Mouse (Mus musculus) neural tube, embryonic 15.5 days (tissue): ENCODE data around the gene Rmnd5b. TPM values are rescaled to one million over a fixed set of nuclear protein-coding genes. Genes with fewer than 3 reads are reported as not detected.

Source experiments
- ATAC-seq: fragments of 200-750 bp; cut with Nextera tagmentation; 2 replicates; pipeline ENCODE4 v1.8.0; 2017; ENCODE audit warnings: mild to moderate bottlenecking, moderate TSS enrichment, moderate library complexity; ENCODE audit not compliant: low FRiP score
- H3K27ac ChIP-seq: fragments of 300-500 bp; sonication (generic); replicated peaks from 2 replicates; pipeline ENCODE4 v1.5.1; 2015; ENCODE audit warnings: mild to moderate bottlenecking, inconsistent platforms
- H3K27me3 ChIP-seq: fragments of 300-500 bp; sonication (generic); replicated peaks from 2 replicates; pipeline ENCODE4 v1.6.1; 2015; ENCODE audit warnings: inconsistent platforms
- H3K36me3 ChIP-seq: fragments of 300-500 bp; sonication (generic); 2 replicates; pipeline ENCODE4 v1.6.1; 2015; ENCODE audit warnings: inconsistent platforms
- H3K4me1 ChIP-seq: fragments of 300-500 bp; sonication (generic); 2 replicates; pipeline ENCODE4 v1.6.1; 2015; ENCODE audit warnings: inconsistent platforms
- H3K4me2 ChIP-seq: fragments of 300-500 bp; sonication (generic); 2 replicates; pipeline ENCODE4 v1.6.1; 2015; ENCODE audit warnings: inconsistent platforms, mild to moderate bottlenecking, moderate library complexity
- H3K4me3 ChIP-seq: fragments of 300-500 bp; sonication (generic); replicated peaks from 2 replicates; pipeline ENCODE4 v1.5.1; 2015; ENCODE audit warnings: mild to moderate bottlenecking, inconsistent platforms
- H3K9ac ChIP-seq: fragments of 300-500 bp; sonication (generic); replicated peaks from 2 replicates; pipeline ENCODE4 v1.6.1; 2015; ENCODE audit warnings: mild to moderate bottlenecking, inconsistent platforms
- H3K9me3 ChIP-seq: fragments of 300-500 bp; sonication (generic); replicated peaks from 2 replicates; pipeline ENCODE4 v1.6.1; 2016; ENCODE audit warnings: inconsistent platforms
- whole genome bisulfite sequencing: fragments of 180-500 bp; shearing (Covaris S2); methylation state at CpG from one replicate; pipeline ENCODE4 v1.1.7; 2015; ENCODE audit warnings: mixed read lengths; 5-methylcytosine and 5-hydroxymethylcytosine counted together
- polyA plus RNA-seq: library from polyadenylated mRNA; unstranded; fragments of >200 nt; fragmentation: Nextera tagmentation; extraction: Ambion mirVana; gene quantifications from 2 replicates; pipeline ENCODE4 v1.2.1, GENCODE M21; 2015

The Rmnd5b gene
- polyA plus RNA-seq, 1 experiment from 2014 or later: 79.8 TPM

DNA sequence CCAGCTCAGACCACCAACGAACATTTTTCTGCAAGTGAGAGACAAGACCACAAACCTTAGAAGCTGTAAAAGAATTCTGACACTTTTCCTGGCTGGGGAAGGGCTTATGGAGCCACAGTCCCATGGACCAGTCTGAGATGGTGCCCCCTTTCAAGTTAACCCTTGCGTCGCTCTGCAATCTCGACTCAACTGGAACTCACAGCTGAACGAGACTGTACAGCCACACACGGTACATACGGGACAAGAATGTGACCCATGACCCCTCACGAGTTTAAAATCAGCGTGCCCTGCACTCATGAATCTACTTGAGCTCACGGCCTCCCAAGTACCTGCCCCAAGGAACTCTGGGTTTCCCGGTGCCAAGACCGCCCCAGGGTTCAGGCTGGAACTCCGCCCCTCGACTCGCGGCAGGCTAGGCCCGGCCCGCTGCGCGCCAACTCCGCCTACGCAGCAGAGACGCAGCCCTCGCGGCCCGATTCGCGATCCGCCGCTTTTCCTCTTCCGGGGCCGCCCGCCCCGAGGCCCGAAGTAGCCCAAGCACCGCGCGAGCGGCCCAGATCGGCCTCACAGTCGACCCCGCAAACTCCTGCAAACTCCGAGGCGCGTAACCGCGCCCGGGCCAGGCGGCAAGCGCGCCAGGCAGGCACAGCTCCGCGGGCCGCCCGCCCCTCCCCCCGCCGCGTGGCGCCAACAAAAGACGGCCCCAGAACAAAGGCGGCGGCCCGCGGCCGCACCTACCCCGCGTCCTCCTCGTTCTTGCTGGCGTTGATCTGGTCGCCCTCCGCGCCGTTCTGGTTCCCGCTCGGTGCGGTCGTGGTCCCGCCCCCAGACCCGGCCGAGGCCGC, 29.9 kb downstream of the Rmnd5b start:
- under 1% methylated on average over 78 of the region's 81 CpGs for WGBS
- Histone ChIP-seq H3K27me3 (no peaks in the 10 kb centered on the region), H3K4me2 (peak overlapping the region; percentile 91), H3K4me3 (peak overlapping the region; percentile 94), H3K4me1 (peaks cover 49% of the 10 kb centered on the region), H3K9me3 (no peaks in the 10 kb centered on the region), H3K36me3 (peaks cover 40% of the 10 kb centered on the region), H3K27ac (peak overlapping the region; percentile 95), H3K9ac (peak overlapping the region; percentile 98)
- ATAC-seq: peak; percentile 61

GRCm38 (mm10) chr11:51602253-51602652, 33.4 kb downstream of the Rmnd5b start:
- H3K9ac ChIP-seq: no peak overlapping the region
- H3K27ac ChIP-seq: no peak overlapping the region
- no peak for ATAC-seq
- peaks cover 45% of the 10 kb centered on the region for H3K4me1 ChIP-seq
- H3K36me3 ChIP-seq: peaks cover 76% of the 10 kb centered on the region
- 96% methylated on average over 3 of the region's 3 CpGs for WGBS
- no peak overlapping the region for H3K4me3 ChIP-seq
- H3K4me2 ChIP-seq: no peak overlapping the region
- no peaks in the 10 kb centered on the region for H3K9me3 ChIP-seq
- H3K27me3 ChIP-seq: no peaks in the 10 kb centered on the region

- Histone ChIP-seq H3K36me3 (peaks cover 96% of the 10 kb centered on the region), H3K4me1 (peaks cover 14% of the 10 kb centered on the region)
- 83% methylated on average over 2 of the region's 2 CpGs for WGBS
Observed at GRCm38 (mm10) chr11:51597553-51597952, 38.1 kb downstream of the Rmnd5b start.

DNA sequence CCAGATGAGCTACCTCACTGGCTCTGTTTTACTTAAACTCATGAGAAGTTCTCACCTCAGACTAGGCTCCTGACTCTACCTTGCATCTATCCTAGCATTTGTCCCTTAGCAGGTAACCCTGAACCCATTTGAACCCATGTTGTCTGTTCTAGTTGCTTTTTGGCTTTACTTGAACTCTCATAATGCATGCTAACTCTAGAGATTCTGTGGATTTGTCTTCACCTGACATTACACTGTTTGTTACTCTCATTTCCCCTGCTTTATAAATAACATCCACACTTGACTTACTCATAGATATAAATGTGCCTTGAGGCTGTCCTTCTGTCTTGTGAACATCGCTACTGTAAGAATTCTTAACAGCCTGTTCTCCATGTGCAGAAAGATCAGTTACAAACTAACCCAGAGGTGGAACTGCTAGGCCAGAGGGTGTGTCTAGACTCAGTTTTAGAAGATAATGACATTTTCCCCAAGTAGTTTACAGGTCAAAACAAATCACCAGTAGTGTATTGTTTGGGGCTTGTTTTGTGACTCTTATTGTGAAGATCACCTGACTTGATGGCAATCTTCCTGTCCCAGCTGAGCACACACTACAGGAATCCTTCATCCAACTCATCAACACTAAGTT, 40.1 kb downstream of the Rmnd5b start:
- Histone ChIP-seq H3K27me3 (no peaks in the 10 kb centered on the region), H3K4me1 (no peaks in the 10 kb centered on the region), H3K9me3 (no peaks in the 10 kb centered on the region), H3K4me3 (no peak overlapping the region), H3K36me3 (peaks cover 94% of the 10 kb centered on the region), H3K9ac (no peak overlapping the region), H3K27ac (no peak overlapping the region), H3K4me2 (no peak overlapping the region)
- 85% methylated on average over 1 of the region's 1 CpGs for WGBS
- no peak for ATAC-seq

More at GRCm38 (mm10) chr11:51597553-51597952, 38.1 kb downstream of the Rmnd5b start:
- Histone ChIP-seq H3K27ac (no peak overlapping the region), H3K4me3 (no peak overlapping the region), H3K27me3 (no peaks in the 10 kb centered on the region), H3K9me3 (no peaks in the 10 kb centered on the region), H3K9ac (no peak overlapping the region), H3K4me2 (no peak overlapping the region)
- no peak for ATAC-seq

GRCm38 (mm10) chr11:51594715-51595350, 40.9 kb downstream of the Rmnd5b start:
- H3K27ac ChIP-seq: no peak overlapping the region
- no peak overlapping the region for H3K9ac ChIP-seq
- no peak overlapping the region for H3K4me3 ChIP-seq
- H3K4me1 ChIP-seq: no peaks in the 10 kb centered on the region
- ATAC-seq: no peak
- no peaks in the 10 kb centered on the region for H3K27me3 ChIP-seq
- no peak overlapping the region for H3K4me2 ChIP-seq
- 88% methylated on average over 3 of the region's 3 CpGs for WGBS
- H3K9me3 ChIP-seq: no peaks in the 10 kb centered on the region
- peaks cover 92% of the 10 kb centered on the region for H3K36me3 ChIP-seq

GRCm38 (mm10) chr11:51593849-51594248, 41.8 kb downstream of the Rmnd5b start:
- no peak overlapping the region for H3K9ac ChIP-seq
- no peak for ATAC-seq
- WGBS: 93% methylated on average over 6 of the region's 6 CpGs
- H3K4me3 ChIP-seq: no peak overlapping the region
- no peaks in the 10 kb centered on the region for H3K4me1 ChIP-seq
- H3K27ac ChIP-seq: no peak overlapping the region
- H3K27me3 ChIP-seq: no peaks in the 10 kb centered on the region
- H3K9me3 ChIP-seq: no peaks in the 10 kb centered on the region
- H3K4me2 ChIP-seq: no peak overlapping the region
- H3K36me3 ChIP-seq: peaks cover 90% of the 10 kb centered on the region

GRCm38 (mm10) chr11:51593368-51593767, 42.3 kb downstream of the Rmnd5b start:
- ATAC-seq: no peak
- no peaks in the 10 kb centered on the region for H3K27me3 ChIP-seq
- no peak overlapping the region for H3K4me3 ChIP-seq
- H3K27ac ChIP-seq: no peak overlapping the region
- H3K9me3 ChIP-seq: no peaks in the 10 kb centered on the region
- H3K9ac ChIP-seq: no peak overlapping the region
- 93% methylated on average over 4 of the region's 4 CpGs for WGBS
- no peaks in the 10 kb centered on the region for H3K4me1 ChIP-seq
- peaks cover 90% of the 10 kb centered on the region for H3K36me3 ChIP-seq
- H3K4me2 ChIP-seq: no peak overlapping the region

DNA sequence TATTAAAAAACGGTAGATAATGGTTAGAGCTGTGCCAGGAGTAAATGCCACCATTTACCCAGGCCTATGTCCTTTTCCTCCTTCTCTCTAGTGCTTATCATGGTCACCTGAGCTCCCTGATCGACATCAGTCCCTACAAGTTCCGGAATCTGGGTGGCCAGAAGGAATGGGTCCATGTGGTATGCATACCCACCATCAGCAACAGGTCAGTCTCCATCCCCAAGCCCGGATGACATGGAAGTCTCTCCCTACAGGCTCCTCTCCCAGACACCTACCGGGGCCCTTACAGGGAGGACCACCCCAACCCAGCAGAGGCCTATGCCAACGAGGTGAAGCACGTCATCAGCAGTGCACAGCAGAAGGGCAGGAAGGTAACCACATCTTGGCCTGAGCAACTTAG, 43.8 kb downstream of the Rmnd5b start:
- Histone ChIP-seq H3K4me2 (no peak overlapping the region), H3K9ac (no peak overlapping the region), H3K4me3 (no peak overlapping the region), H3K4me1 (no peaks in the 10 kb centered on the region), H3K9me3 (no peaks in the 10 kb centered on the region), H3K36me3 (peaks cover 90% of the 10 kb centered on the region), H3K27ac (no peak overlapping the region), H3K27me3 (no peaks in the 10 kb centered on the region)
- 95% methylated on average over 7 of the region's 7 CpGs for WGBS
- no peak for ATAC-seq

DNA sequence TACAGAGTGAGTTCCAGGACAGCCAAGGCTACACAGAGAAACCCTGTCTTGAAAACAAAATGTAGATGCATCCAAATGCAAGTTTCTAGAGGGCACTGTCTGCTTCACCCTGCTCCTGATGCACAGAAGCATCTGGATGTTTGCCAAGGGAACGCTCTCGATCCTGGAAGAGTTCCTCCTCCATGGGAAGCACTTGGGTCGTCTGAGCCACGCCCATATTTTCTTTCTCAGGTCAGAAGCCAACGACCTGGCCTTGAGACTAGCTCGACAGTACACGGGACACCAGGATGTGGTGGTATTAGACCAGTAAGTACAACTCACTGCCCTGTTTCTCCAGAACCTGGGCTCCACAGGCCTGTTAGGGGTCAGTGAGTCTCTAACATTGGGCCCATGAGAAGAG, 44.5 kb downstream of the Rmnd5b start:
- ATAC-seq: no peak
- no peak overlapping the region for H3K9ac ChIP-seq
- no peak overlapping the region for H3K4me2 ChIP-seq
- no peaks in the 10 kb centered on the region for H3K9me3 ChIP-seq
- no peak overlapping the region for H3K4me3 ChIP-seq
- WGBS: 82% methylated on average over 7 of the region's 7 CpGs
- peaks cover 85% of the 10 kb centered on the region for H3K36me3 ChIP-seq
- H3K4me1 ChIP-seq: peaks cover under 1% of the 10 kb centered on the region; the same call in 1 of the 2 replicates
- H3K27me3 ChIP-seq: no peaks in the 10 kb centered on the region
- H3K27ac ChIP-seq: no peak overlapping the region

DNA sequence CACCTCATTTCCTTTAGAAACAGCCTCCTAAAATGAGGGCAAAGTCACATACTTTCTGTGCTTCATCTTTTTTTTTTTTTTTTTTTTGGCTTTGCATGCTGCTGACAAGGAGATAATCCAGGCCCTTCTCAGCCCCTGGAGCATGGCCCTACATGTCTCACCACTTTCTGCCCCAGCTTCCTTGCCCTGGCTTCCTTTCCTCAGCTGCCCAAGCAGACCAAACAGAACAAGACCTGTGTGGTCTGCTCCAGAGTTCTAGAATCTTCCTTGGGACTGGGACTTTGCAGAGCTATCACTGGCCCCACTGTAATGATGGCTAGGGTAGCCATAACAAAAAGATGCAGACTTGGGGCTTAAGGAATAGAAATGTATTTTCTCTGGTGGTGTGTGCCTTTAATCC, 45.7 kb downstream of the Rmnd5b start:
- no peak for ATAC-seq
- Histone ChIP-seq H3K4me1 (peaks cover 12% of the 10 kb centered on the region), H3K4me3 (no peak overlapping the region), H3K27me3 (no peaks in the 10 kb centered on the region), H3K9me3 (no peaks in the 10 kb centered on the region), H3K36me3 (peaks cover 73% of the 10 kb centered on the region), H3K4me2 (no peak overlapping the region), H3K9ac (no peak overlapping the region), H3K27ac (no peak overlapping the region)

- H3K4me2 ChIP-seq: no peak overlapping the region
- H3K27ac ChIP-seq: no peak overlapping the region
- H3K4me1 ChIP-seq: peaks cover 19% of the 10 kb centered on the region
- peaks cover 66% of the 10 kb centered on the region for H3K36me3 ChIP-seq
- no peak overlapping the region for H3K9ac ChIP-seq
- WGBS: 95% methylated on average over 3 of the region's 3 CpGs
- H3K9me3 ChIP-seq: no peaks in the 10 kb centered on the region
- ATAC-seq: no peak
- H3K27me3 ChIP-seq: no peaks in the 10 kb centered on the region
- H3K4me3 ChIP-seq: no peak overlapping the region
Observed at GRCm38 (mm10) chr11:51588833-51589232, 46.9 kb downstream of the Rmnd5b start.

DNA sequence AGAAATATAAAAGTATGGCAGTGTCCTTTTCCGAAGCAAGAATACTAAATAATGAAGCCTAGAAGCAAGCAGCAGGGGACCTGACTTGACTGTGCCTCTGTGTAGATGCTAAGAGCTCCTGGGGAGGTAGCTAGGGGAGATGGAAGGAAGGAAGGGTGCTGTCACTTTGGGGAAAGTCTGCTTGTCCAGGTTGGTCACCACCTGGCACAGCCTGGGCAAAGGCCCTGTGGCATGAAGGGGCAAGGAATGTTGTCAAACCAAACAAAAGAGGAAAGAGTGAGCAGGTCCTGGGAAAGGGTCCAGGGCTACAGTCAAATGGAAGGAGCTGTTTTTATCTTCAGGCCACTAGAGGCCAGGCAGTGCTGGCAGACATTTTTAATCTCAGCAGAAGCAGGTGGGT, 48.6 kb downstream of the Rmnd5b start:
- Histone ChIP-seq H3K27ac (no peak overlapping the region), H3K4me3 (no peak overlapping the region), H3K9ac (no peak overlapping the region), H3K4me1 (peaks cover 20% of the 10 kb centered on the region), H3K4me2 (no peak overlapping the region), H3K27me3 (no peaks in the 10 kb centered on the region), H3K9me3 (no peaks in the 10 kb centered on the region), H3K36me3 (peaks cover 48% of the 10 kb centered on the region)
- ATAC-seq: no peak
- 92% methylated on average over 1 of the region's 1 CpGs for WGBS
